Mouse (Mus musculus): ENCODE data around the gene Cops6. TPM values are rescaled to one million over a fixed set of nuclear protein-coding genes. Genes with fewer than 3 reads are reported as not detected.

Gene Cops6
- 100 to 1,000 TPM; 124 to 126 TPM for total RNA-seq (2021)

DNA sequence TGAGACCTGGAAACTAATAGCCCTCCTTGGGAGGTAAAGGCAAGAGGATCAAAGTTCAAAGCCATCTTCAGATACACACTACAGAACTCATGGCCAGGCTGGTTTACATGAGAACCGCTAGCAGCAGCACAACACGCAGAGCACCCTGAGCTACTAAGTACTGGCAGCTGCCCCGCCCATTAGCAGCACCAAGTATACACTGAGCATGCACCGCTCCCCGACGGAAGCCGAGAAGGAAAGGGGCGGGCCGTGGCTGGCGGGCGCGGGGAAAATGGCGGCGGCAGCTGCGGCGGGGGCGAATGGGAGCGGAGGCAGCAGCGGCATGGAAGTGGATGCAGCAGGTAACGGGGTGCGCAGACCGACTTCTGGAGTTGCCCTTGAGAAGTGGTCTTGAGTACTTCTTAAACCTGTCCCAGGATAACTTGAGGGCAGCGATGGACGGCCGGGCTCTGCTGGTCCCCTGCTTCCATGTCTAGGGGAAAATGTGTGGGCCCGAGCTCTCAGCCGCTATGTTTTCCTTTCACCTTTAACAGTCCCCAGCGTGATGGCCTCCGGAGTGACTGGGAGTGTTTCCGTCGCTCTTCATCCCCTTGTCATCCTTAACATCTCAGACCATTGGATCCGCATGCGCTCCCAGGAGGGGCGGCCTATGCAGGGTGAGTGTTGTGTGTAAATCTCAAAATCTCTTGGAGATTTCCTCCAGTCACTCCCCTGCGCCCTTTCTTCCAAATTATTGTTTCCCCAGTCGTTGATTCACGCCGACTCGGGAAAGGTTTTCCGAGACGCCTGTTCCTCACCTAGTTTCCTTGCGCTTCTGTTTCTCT, at the start of gene Cops6:
Gene Cops6 (plus strand): TSS at position 230 of the 824 bp plus-strand sequence.
- intact Hi-C loops (cut with DNase I) = no loop called here
- DNase-seq (ENCODE audit: low spot score) = peak; percentile 84

DNA sequence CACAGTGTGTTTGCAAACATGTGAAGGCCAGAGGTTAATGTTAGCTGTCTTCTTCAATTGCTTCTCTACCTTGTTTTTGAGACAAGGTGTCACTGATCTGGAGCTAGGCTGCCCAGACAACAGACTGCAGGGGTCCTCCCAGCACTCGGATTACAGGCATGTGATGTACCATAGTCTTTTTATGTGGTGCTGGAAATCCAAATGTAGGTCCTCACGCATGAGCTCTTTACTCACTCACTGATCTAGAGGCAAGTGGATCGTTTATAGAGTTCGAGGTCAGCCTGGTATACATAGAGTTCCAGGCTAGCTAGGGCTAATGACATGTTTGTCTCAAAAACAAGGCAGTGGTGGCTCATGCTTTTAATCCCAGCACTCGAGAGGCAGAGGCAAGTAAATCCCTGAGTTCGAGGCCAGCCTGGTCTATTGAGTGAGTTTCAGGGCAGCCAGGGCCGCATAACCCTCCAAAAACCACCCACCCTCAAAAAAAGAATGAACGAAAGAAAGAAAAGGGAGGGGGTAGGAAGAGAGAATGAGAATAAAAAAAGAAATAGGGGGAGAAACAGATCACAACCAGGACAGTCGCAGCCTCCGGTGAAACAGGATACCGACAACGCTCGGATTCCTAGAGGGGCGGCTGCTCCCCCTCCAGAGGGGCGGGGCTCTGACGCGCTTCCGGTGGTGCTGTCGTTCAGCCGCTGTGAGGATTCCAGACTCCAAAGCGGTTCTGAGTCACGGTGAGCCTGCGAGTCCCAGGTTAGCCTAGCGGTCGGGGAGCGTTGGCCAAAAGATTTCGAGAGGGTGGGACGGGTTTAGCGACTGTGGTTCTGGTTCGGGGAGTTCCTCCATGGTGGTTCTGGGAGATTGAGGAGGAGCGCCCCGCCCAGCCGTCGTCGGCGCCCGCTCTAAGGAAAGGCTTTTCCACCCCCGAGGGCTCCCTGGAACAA, 44.3 kb upstream of the Cops6 start, which contains the start of gene Zscan21:
Gene Zscan21 (plus strand): TSS at position 649 of the 944 bp plus-strand sequence.
- peak; percentile 85 for DNase-seq (ENCODE audit: low spot score)
- intact Hi-C loops (cut with DNase I) = loop anchor here (2.0 kb wide), 1 partner anchor 38 kb away; the partner anchor contains the start of gene Zfp113

DNA sequence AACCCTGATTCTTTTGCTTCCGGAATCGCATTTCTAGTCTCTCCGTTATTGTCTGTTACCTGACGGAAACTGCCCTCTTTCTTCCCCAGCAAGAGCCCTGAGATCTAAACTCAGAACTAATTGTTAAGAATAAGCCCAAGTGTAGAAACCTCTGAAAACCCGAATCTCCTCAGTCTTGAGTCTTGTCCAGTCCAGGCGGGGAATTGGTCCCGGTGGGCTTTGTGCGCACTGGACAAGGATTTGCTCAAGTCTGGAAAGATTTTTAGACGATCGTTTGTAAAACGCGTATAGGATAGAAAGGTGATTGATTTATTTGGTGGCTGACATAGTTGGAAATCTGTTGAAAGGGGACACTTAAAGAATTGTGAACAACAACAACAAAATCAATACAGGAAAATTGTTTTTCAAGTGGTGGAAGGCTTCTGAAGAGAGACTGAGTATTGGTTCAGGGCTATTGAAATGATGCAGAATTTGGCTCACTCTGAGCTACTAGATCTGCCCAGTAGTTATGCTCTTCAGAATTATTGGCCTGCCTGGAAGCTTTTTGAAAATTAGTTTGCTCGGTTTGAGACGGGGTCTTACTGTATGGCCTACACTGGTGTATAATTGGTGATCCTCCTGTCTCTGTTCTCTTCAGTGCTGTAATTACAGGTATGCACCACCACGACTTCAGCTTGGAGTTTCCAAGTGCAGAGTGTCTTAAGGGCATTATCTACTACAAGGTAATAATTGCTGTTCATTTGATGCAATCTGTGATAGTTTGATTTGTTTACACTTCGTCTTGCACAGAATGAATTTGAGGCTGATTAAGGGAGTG, 43.5 kb upstream of the Cops6 start:
- intact Hi-C loops (cut with DNase I) = loop anchor here (2.0 kb wide), 1 partner anchor 37 kb away; the partner anchor contains the start of gene Zfp113
- no peak for DNase-seq (ENCODE audit: low spot score)

DNA sequence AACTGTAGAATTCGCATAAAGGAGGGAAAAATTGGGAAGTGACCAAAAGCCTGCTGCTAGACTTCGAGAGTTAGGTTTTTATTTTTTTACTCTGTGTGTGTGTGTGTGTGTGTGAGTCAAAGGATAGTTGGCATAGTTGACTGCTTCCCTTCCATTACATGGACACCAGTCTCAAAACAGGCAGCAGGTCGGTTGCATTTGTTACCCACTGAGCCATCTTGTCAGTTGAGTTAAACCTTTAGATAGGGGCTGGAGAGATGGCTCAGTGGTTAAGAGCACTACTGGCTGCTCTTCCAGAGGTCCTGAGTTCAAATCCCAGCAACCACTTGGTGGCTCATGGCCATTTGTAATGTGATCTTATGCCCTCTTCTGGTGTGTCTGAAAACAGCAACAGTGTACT, 42.8 kb upstream of the Cops6 start:
- intact Hi-C loops (cut with DNase I) = no loop called here
- DNase-seq (ENCODE audit: low spot score) = no peak

DNA sequence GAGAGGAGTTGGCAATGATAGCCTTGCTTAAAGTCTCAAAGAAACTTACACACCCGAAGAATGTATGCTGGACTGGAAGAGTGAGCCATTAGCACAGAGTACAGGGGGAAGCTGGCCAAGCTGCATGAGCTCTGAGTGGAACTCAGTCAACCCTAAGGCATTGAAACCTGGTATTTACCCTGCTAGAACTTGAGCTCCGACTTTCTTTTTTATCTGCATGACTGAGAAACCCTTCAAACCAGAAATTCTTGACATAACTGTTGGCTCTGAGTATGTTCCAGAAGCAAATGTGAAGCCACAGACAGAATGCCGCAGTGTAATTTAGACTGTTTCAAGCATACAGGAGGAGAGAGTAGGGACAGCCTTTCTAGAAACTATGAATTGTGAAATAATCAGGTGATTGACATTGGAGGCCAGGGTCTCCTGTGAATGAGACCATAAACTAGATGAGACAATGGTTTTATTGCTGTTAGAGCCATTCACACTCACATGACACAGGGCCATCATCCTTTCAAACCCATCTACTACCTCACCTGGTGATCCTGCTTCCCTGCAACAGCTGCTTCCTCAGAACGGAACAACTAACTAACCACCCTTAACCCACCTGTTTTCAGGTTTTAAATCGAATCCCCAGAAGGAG, 28.3 kb upstream of the Cops6 start:
- DNase-seq (ENCODE audit: low spot score) = no peak
- intact Hi-C loops (cut with DNase I) = no loop called here

DNA sequence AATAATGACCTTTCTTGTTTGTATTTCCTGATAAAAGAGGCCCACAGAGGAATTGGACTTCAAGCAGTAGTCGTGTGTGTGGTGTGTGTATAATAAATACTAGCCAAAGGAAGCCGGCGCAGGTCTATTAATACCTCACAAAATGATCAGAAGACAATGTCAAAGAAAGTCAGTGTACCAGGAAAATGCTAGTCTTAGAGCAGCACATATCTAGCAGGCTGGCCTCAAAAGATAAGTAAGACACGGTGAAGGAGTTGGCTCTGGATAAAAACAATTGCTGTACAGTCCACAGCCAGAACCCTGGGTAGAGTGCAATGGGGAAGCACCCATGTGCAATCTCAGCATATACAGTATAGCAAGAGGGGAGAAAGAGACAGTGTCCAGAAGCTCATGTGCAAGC, 23.6 kb upstream of the Cops6 start:
- DNase-seq (ENCODE audit: low spot score) = no peak
- intact Hi-C loops (cut with DNase I) = loop anchor here (5.0 kb wide), 1 partner anchor 250 kb away; no protein-coding TSS in a partner anchor

DNA sequence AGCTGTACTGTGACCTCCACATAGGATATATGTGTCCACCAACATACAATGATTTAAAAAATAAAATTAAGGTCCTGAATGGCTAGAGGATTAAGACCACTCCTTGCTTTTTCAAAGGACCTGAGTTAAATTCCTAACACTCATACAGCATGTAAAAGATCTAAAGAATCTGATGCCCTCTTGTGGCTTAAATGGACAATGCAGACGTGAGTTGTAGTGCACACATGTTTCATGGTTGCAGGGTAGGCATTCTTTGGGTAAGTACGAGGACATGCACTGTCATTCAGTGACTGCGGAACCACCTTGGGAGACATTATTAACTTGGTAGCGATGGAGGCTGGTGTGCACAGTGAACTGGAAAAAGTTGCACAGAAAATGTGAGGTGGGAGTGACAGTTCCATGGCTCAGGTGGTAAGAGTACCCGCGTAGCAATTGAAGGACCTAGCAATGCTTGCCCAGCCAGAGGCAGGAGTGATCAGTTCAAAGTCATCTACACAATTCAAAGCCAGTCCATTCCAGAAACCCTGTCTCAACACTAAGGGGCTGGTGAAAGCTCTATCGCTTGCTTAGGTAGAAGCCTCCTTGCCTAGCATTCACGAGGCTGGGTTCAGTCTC, 22.8 kb upstream of the Cops6 start:
- intact Hi-C loops (cut with DNase I) = loop anchor here (5.0 kb wide), 1 partner anchor 251 kb away; no protein-coding TSS in a partner anchor
- no peak for DNase-seq (ENCODE audit: low spot score)

DNA sequence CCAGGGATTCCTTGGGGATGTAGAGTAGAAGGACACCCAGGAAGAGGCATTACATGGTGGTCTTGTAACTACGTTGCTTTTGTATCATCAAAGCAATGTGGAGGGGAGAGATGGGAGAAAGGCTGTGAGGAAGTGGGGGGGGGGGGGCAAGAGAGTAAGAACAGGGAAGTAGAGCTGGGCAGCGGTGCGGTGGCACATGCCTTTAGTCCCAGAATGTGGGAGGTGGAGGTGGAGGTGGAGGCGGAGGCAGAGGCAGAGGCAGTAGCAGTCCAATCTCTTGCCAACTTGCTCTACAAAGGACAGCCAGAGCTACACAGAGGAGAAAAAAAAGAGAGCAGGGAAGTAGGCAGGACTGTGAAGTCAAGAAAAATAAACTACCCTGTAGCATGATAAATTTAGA, 22.3 kb upstream of the Cops6 start:
- intact Hi-C loops (cut with DNase I) = loop anchor here (5.0 kb wide), 1 partner anchor 251 kb away; no protein-coding TSS in a partner anchor
- no peak for DNase-seq (ENCODE audit: low spot score)

DNA sequence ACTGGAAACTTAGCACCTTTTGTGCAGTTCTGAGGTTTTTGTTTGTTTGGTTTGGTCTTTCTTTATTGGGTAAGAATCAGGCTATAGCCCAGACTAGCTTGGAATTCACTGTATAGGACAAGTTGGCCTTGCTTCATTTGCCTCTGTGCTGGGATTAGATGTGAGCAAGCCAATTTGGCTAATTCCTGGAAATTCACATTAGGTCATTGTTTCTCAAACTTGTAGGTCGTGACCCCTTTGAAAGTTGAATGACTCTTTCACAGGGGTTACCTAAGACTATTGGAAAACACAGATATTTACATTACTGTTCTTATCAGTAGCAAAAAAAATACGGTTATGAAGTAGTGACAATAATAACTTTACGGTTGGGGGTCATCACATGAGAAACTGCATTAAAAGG, 6.5 kb upstream of the Cops6 start:
- DNase-seq (ENCODE audit: low spot score) = no peak
- intact Hi-C loops (cut with DNase I) = loop anchor here (2.0 to 5.0 kb wide), 2 partner anchors 38 to 67 kb away; partner anchors contain the start of genes Zkscan1 and Zscan21

DNA sequence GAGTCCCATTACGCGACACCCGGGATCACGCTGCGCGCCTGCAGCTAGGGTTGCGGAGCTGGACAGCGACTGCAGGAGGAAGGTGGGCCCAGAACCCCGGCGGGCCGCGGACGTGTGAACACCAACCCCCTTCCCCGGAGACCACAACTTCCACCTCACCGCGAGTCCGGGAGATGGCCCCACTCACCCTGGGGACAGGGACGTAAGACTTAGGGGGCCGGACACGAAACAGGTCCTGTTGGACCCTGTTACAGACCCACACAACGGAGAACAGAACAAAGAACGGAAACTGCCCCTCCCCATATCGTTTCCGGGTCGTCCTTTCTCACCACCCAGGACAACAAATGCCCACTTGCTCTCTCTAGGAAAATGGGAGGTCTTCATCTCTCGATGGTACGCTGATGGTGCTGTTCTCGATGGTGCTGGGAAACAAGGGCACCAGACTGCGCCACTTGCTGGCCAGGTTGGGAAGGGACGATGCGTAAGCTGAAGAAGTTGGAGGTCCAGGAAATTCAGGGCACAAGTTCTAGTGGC, 5.4 kb upstream of the Cops6 start, which contains the start of gene Zfp113:
Gene Zfp113 (minus strand): TSS at position 302 of the 534 bp plus-strand sequence.
- peak; percentile 80 for DNase-seq (ENCODE audit: low spot score)
- intact Hi-C loops (cut with DNase I) = loop anchor here (2.0 kb wide), 1 partner anchor 39 kb away; the partner anchor contains the start of gene Zscan21

DNA sequence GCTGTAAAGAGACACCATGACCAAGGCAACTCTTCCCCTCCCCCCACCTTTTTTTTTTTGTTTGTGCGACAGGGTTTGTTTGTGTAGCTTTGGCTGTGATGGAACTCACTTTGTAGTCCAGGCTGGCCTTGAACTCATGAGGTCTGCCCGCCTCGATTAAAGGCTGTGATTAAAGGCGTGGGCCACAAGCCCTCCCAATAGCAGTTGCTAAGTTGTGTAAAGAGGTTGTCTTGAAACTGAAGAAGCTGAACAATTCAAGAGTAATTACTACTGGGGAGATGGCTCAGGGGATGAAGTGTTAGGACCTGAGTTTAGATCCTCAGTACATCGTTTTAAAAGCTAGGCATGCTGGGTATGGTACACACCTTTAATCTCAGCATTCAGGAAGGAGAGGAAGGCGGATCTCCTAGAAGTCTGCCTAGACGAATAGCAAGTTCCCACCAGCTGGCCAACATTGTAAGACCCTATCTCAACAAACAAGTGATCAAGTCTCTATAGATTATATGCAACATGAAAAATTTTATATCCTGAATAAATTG, 578 bp upstream of the Cops6 start:
- intact Hi-C loops (cut with DNase I) = no loop called here
- no peak for DNase-seq (ENCODE audit: low spot score)

DNA sequence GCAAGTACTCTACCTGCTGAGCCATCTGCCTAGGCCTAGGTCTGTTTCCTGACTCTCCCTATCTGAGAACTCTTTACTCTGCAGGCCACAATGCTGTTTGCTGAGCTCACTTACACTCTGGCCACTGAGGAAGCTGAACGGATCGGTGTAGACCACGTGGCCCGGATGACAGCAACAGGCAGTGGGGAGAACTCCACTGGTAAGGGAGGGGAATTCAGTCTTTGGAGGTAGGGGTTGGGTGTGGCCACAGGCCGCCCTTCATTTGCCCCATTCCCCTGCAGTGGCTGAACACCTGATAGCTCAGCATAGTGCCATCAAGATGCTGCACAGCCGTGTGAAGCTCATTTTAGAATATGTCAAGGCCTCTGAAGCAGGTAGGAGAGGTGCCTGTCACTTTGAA, 2.2 kb downstream of the Cops6 start:
- intact Hi-C loops (cut with DNase I) = no loop called here
- DNase-seq (ENCODE audit: low spot score) = no peak

DNA sequence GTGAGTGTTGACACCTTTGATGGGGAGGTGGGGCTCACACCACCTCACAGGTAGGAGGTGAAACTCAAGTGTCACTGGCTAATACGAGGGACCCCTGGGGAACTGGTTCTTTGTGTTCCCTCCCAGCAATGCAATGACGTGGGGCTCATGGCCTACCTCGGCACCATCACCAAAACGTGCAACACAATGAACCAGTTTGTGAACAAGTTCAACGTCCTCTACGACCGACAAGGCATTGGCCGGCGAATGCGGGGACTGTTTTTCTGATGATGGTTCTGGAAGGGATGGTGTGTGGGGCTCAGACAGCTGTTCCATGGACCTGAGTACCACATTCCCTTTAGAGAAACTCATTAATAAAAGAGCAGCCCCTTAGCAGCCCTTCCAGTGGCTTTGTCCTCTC, 2.7 kb downstream of the Cops6 start:
- no peak for DNase-seq (ENCODE audit: low spot score)
- intact Hi-C loops (cut with DNase I) = no loop called here

DNA sequence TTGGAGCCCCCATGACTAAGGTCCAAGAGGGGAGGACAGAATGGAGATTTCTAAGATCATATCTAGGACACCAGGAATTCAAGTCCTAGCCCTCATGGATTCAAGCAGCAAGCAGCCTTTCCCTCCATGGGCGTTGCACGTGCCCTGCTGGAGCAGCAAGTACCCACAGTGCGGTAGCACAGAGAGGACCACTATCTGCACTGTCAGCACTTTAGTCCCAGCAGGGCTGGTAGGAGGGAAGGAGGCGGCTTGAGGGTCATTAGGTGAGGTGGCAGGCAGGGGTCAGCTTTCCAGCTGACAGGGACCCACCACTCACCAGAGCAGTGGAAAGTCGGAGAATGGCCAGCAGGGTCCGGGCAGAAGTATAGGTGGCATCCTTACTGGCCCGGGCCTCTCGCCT, 4.7 kb downstream of the Cops6 start:
- intact Hi-C loops (cut with DNase I) = loop anchor here (5.0 kb wide), 1 partner anchor 378 kb away; the partner anchor contains the start of genes Mepce and Zcwpw1
- DNase-seq (ENCODE audit: low spot score) = no peak

DNA sequence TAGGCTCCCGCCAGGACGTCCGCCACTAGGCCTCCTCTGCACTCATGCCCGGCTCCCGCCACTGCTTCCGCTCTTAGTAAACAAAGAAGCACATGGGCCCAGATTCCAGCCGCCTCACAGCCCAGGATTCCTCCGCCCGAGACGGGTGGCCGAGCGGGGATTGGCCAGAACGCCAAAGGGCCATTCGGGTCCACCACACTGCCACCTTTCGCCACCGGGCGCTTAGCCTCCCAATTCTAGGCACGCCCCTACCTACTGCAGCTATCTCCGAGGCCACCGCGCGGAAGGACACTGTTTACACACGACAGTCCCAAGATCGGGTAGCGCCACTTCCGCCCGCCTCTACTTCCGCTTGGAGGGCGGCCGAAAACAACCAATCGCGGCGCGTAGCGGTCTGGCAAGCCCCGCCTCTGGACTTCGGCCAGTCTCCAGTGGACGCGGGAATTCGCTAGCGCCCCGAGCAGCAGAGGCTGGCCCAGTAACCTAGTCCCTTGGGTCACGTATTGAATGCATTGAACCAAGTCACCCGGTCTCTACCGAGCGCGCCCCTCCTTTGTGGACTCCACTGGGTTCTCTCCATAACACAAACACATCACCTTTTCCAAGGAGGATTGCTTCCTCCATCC, 10.2 kb downstream of the Cops6 start:
- peak; percentile 90 for DNase-seq (ENCODE audit: low spot score)
- intact Hi-C loops (cut with DNase I) = no loop called here

DNA sequence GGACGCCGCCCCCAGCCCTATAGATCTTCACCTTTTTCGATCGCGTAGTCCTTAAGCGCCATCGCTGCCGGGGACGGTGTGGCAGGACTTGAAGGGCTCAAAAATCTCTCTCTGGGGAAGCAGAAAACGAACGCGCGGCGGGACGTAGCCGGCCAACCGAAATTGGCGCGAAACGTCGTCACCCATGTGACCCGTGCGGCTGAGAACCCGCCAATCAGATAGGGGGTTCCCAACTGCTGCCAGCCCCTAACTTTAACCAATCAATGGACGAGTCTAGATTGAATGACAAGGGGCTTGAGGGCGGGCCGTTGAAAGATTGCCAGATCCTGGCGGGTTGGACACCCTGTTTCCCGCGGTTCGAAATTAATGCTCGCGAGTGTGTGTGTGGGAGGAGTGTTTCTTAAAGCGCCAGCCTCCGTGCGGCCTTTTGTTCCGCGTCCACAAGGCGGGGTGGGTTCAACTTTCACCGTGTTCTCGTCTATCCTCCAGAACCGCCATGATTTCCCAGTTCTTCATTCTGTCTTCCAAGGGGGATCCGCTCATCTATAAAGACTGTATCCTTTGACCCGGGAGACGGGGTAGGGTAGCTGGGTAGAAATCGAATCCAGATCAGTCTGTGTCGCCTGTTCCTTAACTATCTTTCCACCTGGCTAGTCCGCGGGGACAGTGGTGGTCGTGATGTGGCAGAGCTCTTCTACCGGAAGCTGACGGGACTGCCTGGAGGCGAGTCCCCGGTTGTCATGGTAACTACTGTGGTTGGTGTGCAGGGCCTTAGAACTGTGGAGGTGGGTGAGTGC, 11.0 kb downstream of the Cops6 start, which contains the start of the genes Ap4m1 and Mcm7:
Gene Ap4m1 (plus strand): TSS at position 308 of the 797 bp plus-strand sequence.
Gene Mcm7 (minus strand): TSS at position 728 of the 797 bp plus-strand sequence.
- intact Hi-C loops (cut with DNase I) = loop anchor here (2.0 kb wide), 1 partner anchor 15 kb away; the partner anchor contains the start of genes Cnpy4 and Taf6
- peak; percentile 97 for DNase-seq (ENCODE audit: low spot score)
